Mouse (Mus musculus) heart, adult 2 months (tissue): ENCODE results near the gene Rps27rt.

ENCODE experiments used
- CTCF ChIP-seq: fragments of 200-600 bp; IDR thresholded peaks from 2 replicates; pipeline ENCODE4 v1.8.1; 2022; ENCODE audit warnings: antibody characterized with exemption, mild to moderate bottlenecking, moderate library complexity
- EP300 ChIP-seq: fragments of 200-500 bp; IDR thresholded peaks from 2 replicates; pipeline ENCODE4 v1.6.1; 2011; ENCODE audit warnings: low read depth, low read length, control low read depth; ENCODE audit not compliant: insufficient read depth
- POLR2A ChIP-seq: fragments of 200-500 bp; IDR thresholded peaks from 2 replicates; pipeline ENCODE4 v1.6.1; 2011; ENCODE audit warnings: mild to moderate bottlenecking, low read depth, low read length, control low read depth; ENCODE audit not compliant: insufficient read depth

DNA sequence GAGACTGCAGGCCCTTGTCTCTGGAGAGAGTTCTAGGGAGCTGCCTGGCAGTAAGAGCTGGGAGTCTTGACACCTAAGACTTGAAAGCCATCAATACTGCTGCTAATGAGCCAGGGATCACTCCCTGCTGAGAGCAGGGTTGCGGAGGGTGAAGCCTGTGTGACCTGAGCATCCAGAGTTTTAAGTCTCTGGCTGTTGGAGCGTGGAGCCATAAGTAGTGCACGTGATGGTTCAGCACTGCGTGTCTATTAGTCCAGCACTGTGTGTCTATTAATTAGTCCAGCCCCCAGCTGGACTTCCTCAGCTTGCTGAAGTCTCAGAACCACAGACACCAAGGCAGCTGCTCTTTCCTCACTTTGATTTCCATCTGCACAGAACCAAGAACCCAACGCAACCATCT is 3.8 kb upstream of the Rps27rt start:
- TF ChIP-seq POLR2A (no peak), CTCF (no peak), EP300 (no peak)
